Comparison of ENCODE assay signal across 1 mouse cellular context in the genomic region with DNA sequence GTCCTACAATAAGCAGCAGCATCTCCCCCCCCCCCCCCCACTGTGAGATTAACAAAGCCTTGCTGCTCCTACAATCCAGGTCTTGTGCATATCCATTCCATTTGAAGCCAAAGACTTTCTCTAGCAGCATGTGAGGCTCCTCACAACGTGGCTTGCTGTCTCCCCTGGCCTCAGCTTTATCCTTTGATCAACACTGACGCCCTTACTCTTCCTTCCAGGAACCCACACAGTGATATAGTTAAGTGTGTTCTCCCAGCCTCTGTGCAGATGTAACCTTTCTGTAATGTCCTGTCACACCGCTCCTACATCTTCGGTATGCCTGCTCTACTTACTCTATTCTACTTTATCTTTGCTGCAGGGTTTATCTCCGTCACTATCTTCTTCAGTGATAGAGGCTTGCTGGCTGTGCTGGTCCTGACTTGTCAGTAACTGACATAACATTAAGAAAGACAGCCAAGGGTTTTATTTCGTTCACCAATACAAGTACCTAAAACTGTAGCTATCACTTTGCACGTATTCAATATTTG.
TF ChIP-seq lines count a peak whose summit lies in the region.

No protein-coding gene starts in this region.

TF ChIP-seq in MEL, 35 proteins besides CTCF, POLR2A, EP300 and RAD21:
- TF ChIP-seq ZC3H11A (IDR thresholded peaks at IDR 0.05; ENCODE audit: low read depth, low read length) (no peak), SIN3A (IDR thresholded peaks at IDR 0.05; ENCODE audit: low read length) (peak; percentile 49; the same call in 1 of the 2 replicates), POLR2AphosphoS5 (IDR thresholded peaks at IDR 0.05; ENCODE audit: borderline replicate concordance, low read depth, low read length) (no peak), MYC (IDR thresholded peaks at IDR 0.05; ENCODE audit: low read depth, low read length) (0 out of 2 replicates have a peak, but pooled peaks have one; percentile 53), MXI1 (IDR thresholded peaks at IDR 0.05; ENCODE audit: low read depth, low read length) (peak; percentile 54; the same call in 1 of the 2 replicates), CHD2 (IDR thresholded peaks at IDR 0.05; ENCODE audit: low read length) (no peak), ETS1 (IDR thresholded peaks at IDR 0.05; ENCODE audit: low read depth, low read length) (peak; percentile 62), POLR2AphosphoS2 (IDR thresholded peaks at IDR 0.05; ENCODE audit: low read length) (0 out of 2 replicates have a peak, but pooled peaks have one; percentile 27), MAX (IDR thresholded peaks at IDR 0.05; ENCODE audit: low read length) (peak; percentile 45; the same call in 1 of the 2 replicates), E2F4 (IDR thresholded peaks at IDR 0.05; ENCODE audit: borderline replicate concordance, low read depth, low read length) (no peak), GATA1 (IDR thresholded peaks at IDR 0.05; ENCODE audit: low read depth, low read length) (peak; percentile 73), BHLHE40 (IDR thresholded peaks at IDR 0.05; ENCODE audit: borderline replicate concordance, low read depth, low read length) (no peak), KAT2A (conservative IDR thresholded peaks at IDR 0.05; ENCODE audit: low read depth, low read length) (no peak), NELFE (IDR thresholded peaks at IDR 0.05; ENCODE audit: low read depth, low read length) (no peak)
